Mouse (Mus musculus): ENCODE results near the gene Rmdn3. TPM values are rescaled to one million over a fixed set of nuclear protein-coding genes. Genes with fewer than 3 reads are reported as not detected.

Gene Rmdn3
- polyA plus RNA-seq, 1 experiment from 2014 or later = 38.9 TPM

DNA sequence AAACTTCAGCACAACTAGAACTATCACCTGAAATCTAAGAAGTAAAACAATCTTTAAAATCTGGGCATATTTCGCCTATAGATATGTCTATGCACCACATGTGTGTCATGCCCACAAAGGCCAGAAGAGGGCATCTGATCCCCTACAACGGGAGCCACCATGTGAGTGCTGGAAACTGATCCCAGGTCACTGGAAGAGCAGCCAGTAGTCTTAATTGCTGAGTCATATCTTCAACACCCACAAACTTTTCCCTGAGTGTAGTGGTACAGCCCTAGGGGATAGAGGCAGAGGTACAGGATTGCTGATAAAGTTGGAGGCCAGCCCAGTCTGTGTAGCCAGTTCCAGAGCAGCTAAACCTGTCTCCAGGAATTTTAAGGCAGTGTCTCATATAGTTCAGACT is 11.6 kb downstream of the Rmdn3 start:
- H3K4me3 ChIP-seq (ENCODE audit: low read depth, low read length) = no peak overlapping the region
- no peaks in the 10 kb centered on the region for H3K9me3 ChIP-seq (ENCODE audit: low read depth, low read length)
- no peaks in the 10 kb centered on the region for H3K4me1 ChIP-seq (ENCODE audit: insufficient read depth)
- WGBS = 89% methylated on average over 2 of the region's 2 CpGs
- H3K36me3 ChIP-seq (ENCODE audit: insufficient read depth) = peaks cover 82% of the 10 kb centered on the region
- peak; percentile 44 for TF ChIP-seq CTCF (IDR thresholded peaks at IDR 0.05; ENCODE audit: low read depth)
- H3K4me2 ChIP-seq = no peak overlapping the region
- no peak overlapping the region for H3K27ac ChIP-seq (ENCODE audit: low read depth)
- DNase-seq (peak; percentile 31), ATAC-seq (ENCODE audit: insufficient read depth) (no peak)
- no peak overlapping the region for H3K9ac ChIP-seq
- no peaks in the 10 kb centered on the region for H3K27me3 ChIP-seq (ENCODE audit: insufficient read depth, low read length)

DNA sequence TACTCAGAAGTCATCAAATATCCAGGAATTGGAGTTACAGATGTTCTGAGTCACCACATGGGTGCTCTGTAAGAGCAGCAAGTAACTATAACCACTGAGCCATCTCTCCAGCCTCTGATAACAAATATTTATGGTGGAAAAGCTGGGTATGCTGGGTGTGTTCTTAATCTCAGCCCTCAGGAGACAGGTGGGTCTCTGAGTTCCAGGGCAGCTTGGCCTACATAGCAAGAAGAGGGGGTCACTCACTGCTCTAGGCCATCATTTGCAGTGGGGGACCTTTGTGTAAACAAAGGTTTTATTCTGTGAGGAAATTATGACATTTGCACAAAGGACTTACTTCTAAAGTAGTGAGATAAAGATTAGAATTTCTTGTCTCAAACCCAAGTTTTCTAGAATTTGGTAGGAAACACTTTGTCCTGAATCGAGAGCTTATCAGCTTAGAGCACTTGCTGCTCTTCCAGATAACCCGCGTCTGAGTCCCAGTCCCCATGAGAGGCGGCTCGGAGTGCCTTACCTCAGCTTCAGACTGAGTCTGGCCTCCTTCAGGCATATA is 20.4 kb downstream of the Rmdn3 start:
- WGBS = 70% methylated on average over 5 of the region's 5 CpGs
- H3K27ac ChIP-seq (ENCODE audit: low read depth) = no peak overlapping the region
- no peaks in the 10 kb centered on the region for H3K9me3 ChIP-seq (ENCODE audit: low read depth, low read length)
- DNase-seq (no peak), ATAC-seq (ENCODE audit: insufficient read depth) (no peak)
- peaks cover 90% of the 10 kb centered on the region for H3K36me3 ChIP-seq (ENCODE audit: insufficient read depth)
- H3K9ac ChIP-seq = no peak overlapping the region
- no peak overlapping the region for H3K4me3 ChIP-seq (ENCODE audit: low read depth, low read length)
- no peak for TF ChIP-seq CTCF (IDR thresholded peaks at IDR 0.05; ENCODE audit: low read depth)
- no peak overlapping the region for H3K4me2 ChIP-seq
- H3K4me1 ChIP-seq (ENCODE audit: insufficient read depth) = no peaks in the 10 kb centered on the region
- no peaks in the 10 kb centered on the region for H3K27me3 ChIP-seq (ENCODE audit: insufficient read depth, low read length)

DNA sequence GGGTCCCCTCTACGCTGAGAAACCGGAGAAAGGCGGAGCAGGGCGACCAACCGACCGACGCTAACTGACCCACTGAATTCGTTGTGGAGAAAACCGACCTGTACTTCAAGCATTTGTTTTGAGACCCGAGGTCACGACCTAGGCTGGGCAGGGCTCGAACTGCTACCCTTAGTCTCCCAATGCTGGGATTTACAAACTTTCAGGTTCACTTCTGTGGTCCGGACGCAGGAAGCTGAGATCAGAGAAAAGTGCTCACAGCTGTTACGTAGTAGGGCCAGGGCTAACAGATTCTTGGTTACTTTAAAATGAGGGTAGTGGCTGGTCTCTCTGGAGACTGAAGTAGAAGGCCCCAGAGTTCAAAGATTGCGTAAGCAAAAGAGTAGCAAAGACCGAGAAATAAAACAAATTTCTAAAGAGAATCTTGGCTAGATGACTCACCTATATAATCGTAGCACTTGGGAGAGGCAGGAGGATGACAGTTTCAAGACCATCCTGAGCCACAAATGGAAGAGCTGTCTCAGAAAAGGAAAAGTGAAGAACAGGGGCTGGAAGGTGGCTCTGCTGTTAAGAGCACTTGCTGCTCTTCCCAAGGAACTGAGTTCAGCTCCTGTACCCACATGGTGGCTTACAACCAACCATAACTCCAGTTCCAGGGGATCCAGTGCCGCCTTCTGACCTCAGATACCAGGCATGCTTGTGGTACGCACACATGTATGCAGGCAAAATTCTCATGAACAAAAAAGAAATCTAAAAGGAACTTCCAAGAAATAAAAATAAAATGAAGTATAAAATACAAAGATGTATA is 43.5 kb downstream of the Rmdn3 start:
- whole genome bisulfite sequencing = 8% methylated on average over 20 of the region's 20 CpGs
- H3K4me3 ChIP-seq (ENCODE audit: low read depth, low read length) = peak overlapping the region; percentile 58
- peaks cover 24% of the 10 kb centered on the region for H3K36me3 ChIP-seq (ENCODE audit: insufficient read depth)
- no peaks in the 10 kb centered on the region for H3K9me3 ChIP-seq (ENCODE audit: low read depth, low read length)
- no peaks in the 10 kb centered on the region for H3K27me3 ChIP-seq (ENCODE audit: insufficient read depth, low read length)
- H3K4me1 ChIP-seq (ENCODE audit: insufficient read depth) = peaks cover 5% of the 10 kb centered on the region
- peak; percentile 18 for DNase-seq
- H3K27ac ChIP-seq (ENCODE audit: low read depth) = peak overlapping the region; percentile 89
- no peak for ATAC-seq (ENCODE audit: insufficient read depth)
- no peak for TF ChIP-seq CTCF (IDR thresholded peaks at IDR 0.05; ENCODE audit: low read depth)
- peak overlapping the region; percentile 59 for H3K9ac ChIP-seq
- peak overlapping the region; percentile 73 for H3K4me2 ChIP-seq

DNA sequence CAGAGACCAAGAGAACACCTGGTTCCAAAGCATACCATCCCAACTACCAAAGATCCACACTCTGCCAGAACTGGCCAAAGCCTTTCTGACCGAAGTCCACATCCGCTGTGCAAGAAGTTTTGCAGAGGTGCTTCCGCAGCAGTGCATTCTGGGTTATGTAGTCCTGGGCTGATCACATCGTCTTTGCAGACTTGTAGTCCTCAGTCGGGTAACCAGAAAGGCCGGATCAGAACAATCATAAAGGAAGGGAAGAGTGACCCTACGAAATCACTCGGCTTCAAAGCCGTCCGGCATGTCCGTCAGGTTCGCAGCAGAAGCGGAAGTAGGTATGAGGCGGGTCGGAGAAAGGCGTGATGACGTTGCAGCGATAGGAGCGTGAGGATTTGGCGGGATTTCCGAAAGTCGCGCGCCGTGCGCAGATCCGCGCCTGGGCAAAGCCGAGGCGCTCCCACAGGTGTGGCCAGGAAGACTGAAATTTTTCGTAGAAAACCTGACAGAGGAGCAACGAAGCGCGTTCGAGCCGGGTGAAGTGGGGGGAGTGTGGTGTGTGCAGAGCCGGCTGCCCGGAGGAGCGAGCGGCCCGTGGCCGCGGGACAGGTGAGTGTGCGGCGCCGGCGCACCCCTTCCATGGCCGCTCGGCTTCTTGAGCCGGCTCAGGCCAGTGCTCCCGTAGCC is 44.3 kb downstream of the Rmdn3 start, which contains the start of gene Rad51:
Gene Rad51, plus strand, starts transcription at position 356 of the 675 bp plus-strand sequence.
- peak; percentile 92 for ATAC-seq (ENCODE audit: insufficient read depth)
- Histone ChIP-seq H3K9me3 (ENCODE audit: low read depth, low read length) (no peaks in the 10 kb centered on the region), H3K4me2 (peak within 1 kb of the TSS; percentile 73), H3K4me3 (ENCODE audit: low read depth, low read length) (peak within 1 kb of the TSS; percentile 58), H3K4me1 (ENCODE audit: insufficient read depth) (peaks cover 5% of the 10 kb centered on the region), H3K27me3 (ENCODE audit: insufficient read depth, low read length) (no peaks in the 10 kb centered on the region), H3K27ac (ENCODE audit: low read depth) (peak within 1 kb of the TSS; percentile 89), H3K9ac (peak within 1 kb of the TSS; percentile 59), H3K36me3 (ENCODE audit: insufficient read depth) (peaks cover 19% of the 10 kb centered on the region)
- WGBS = under 1% methylated on average over 51 of the region's 51 CpGs
- DNase-seq = peak; percentile 95
- TF ChIP-seq CTCF (IDR thresholded peaks at IDR 0.05; ENCODE audit: low read depth) = no peak

GRCm38 (mm10) chr2:119111060-119111459 is 45.8 kb downstream of the Rmdn3 start:
- Histone ChIP-seq H3K4me2 (no peak overlapping the region), H3K27me3 (ENCODE audit: insufficient read depth, low read length) (no peaks in the 10 kb centered on the region), H3K4me3 (ENCODE audit: low read depth, low read length) (no peak overlapping the region), H3K9ac (no peak overlapping the region), H3K27ac (ENCODE audit: low read depth) (no peak overlapping the region), H3K9me3 (ENCODE audit: low read depth, low read length) (no peaks in the 10 kb centered on the region), H3K4me1 (ENCODE audit: insufficient read depth) (peaks cover 5% of the 10 kb centered on the region), H3K36me3 (ENCODE audit: insufficient read depth) (peaks cover 15% of the 10 kb centered on the region; the same call in 1 of the 2 replicates)
- 83% methylated on average over 3 of the region's 3 CpGs for WGBS
- DNase-seq (no peak), ATAC-seq (ENCODE audit: insufficient read depth) (no peak)
- no peak for TF ChIP-seq CTCF (IDR thresholded peaks at IDR 0.05; ENCODE audit: low read depth)

- Histone ChIP-seq H3K4me2 (no peak overlapping the region), H3K4me1 (ENCODE audit: insufficient read depth) (peaks cover 3% of the 10 kb centered on the region), H3K4me3 (ENCODE audit: low read depth, low read length) (no peak overlapping the region), H3K27ac (ENCODE audit: low read depth) (no peak overlapping the region), H3K36me3 (ENCODE audit: insufficient read depth) (peaks cover 21% of the 10 kb centered on the region), H3K9me3 (ENCODE audit: low read depth, low read length) (no peaks in the 10 kb centered on the region), H3K9ac (no peak overlapping the region), H3K27me3 (ENCODE audit: insufficient read depth, low read length) (no peaks in the 10 kb centered on the region)
- no peak for TF ChIP-seq CTCF (IDR thresholded peaks at IDR 0.05; ENCODE audit: low read depth)
- DNase-seq (peak; percentile 69), ATAC-seq (ENCODE audit: insufficient read depth) (no peak)
- 39% methylated on average over 4 of the region's 4 CpGs for WGBS
Observed at GRCm38 (mm10) chr2:119108554-119108953, 48.3 kb downstream of the Rmdn3 start.

GRCm38 (mm10) chr2:119106583-119106982 is 50.3 kb downstream of the Rmdn3 start:
- Histone ChIP-seq H3K27ac (ENCODE audit: low read depth) (no peak overlapping the region), H3K36me3 (ENCODE audit: insufficient read depth) (peaks cover 41% of the 10 kb centered on the region), H3K4me1 (ENCODE audit: insufficient read depth) (no peaks in the 10 kb centered on the region), H3K4me3 (ENCODE audit: low read depth, low read length) (no peak overlapping the region), H3K27me3 (ENCODE audit: insufficient read depth, low read length) (no peaks in the 10 kb centered on the region), H3K9me3 (ENCODE audit: low read depth, low read length) (no peaks in the 10 kb centered on the region), H3K9ac (no peak overlapping the region), H3K4me2 (no peak overlapping the region)
- 62% methylated on average over 5 of the region's 5 CpGs for WGBS
- TF ChIP-seq CTCF (IDR thresholded peaks at IDR 0.05; ENCODE audit: low read depth) = no peak
- ATAC-seq (ENCODE audit: insufficient read depth) (no peak), DNase-seq (no peak)

All from lung, embryonic 14.5 days (tissue).